In genomic region chr2:63702333-63703096, GRCm38 (mm10) we compare ENCODE assay signal across 9 mouse cellular contexts.
A peak's percentile ranks its signal among the peaks of the same experiment; 100 is the strongest.
DNase-seq lines count a peak whose midpoint lies in the region; ATAC-seq and TF ChIP-seq lines count a peak whose summit lies in the region.
"Had no signal": no experiment of that assay in that cellular context is flagged by ENCODE, and none has a peak within 500 bp of the region (broad histone marks: within the 10 kb centered on the region; RNA-seq: fewer than 3 reads in every experiment).

No protein-coding gene starts in this region.

- no peak for TF ChIP-seq CTCF in testis, adult 2 months (IDR thresholded peaks at IDR 0.05; ENCODE audit: control insufficient read depth, insufficient read depth, insufficient replicate concordance, low read depth, low read length)

- peak; percentile 53 for DNase-seq in adrenal gland, adult 2 months
- peak; percentile 87 for DNase-seq in embryo, embryonic 10.5 days (ENCODE audit: low spot score)
- DNase-seq in heart, adult 9 months (ENCODE audit: low spot score in 2 of 2): peak; percentile 3 to 7
- peak; percentile 41 to 54 for DNase-seq in kidney, adult 8-10 months
- DNase-seq in spleen, adult 12 weeks (ENCODE audit: low spot score): no peak

- no peaks in the 10 kb centered on the region for H3K36me3 ChIP-seq in limb, embryonic 13.5 days
- no peaks in the 10 kb centered on the region for H3K36me3 ChIP-seq in midbrain, embryonic 15.5 days (replicated peaks)
- no peaks in the 10 kb centered on the region for H3K36me3 ChIP-seq in testis, adult 2 months (ENCODE audit: control insufficient read depth, insufficient read depth, low read length)

- peaks cover 11% of the 10 kb centered on the region; the same call in 1 of the 2 replicates for H3K27me3 ChIP-seq in limb, embryonic 13.5 days
- H3K27me3 ChIP-seq in midbrain, embryonic 15.5 days (replicated peaks): no peaks in the 10 kb centered on the region
- H3K27me3 ChIP-seq in testis, adult 2 months (ENCODE audit: control insufficient read depth, insufficient read depth, low read length): no peaks in the 10 kb centered on the region

- H3K4me2 ChIP-seq in limb, embryonic 13.5 days (replicated peaks): peak overlapping the region; percentile 79
- H3K4me2 ChIP-seq in midbrain, embryonic 15.5 days: peak overlapping the region; percentile 69

- H3K9ac ChIP-seq in limb, embryonic 13.5 days: peak overlapping the region; percentile 62
- H3K9ac ChIP-seq in midbrain, embryonic 15.5 days: peak overlapping the region; percentile 51

- ATAC-seq in limb, embryonic 13.5 days (ENCODE audit: low FRiP score, low read depth): peak; percentile 88
- peak; percentile 95 for ATAC-seq in midbrain, embryonic 15.5 days (replicated peaks)

- no peak overlapping the region for H3K27ac ChIP-seq in limb, embryonic 13.5 days
- peak overlapping the region; percentile 59 for H3K27ac ChIP-seq in midbrain, embryonic 15.5 days
- H3K27ac ChIP-seq in testis, adult 2 months (ENCODE audit: control insufficient read depth, insufficient read depth, low read depth, low read length): no peak overlapping the region

- H3K4me1 ChIP-seq in limb, embryonic 13.5 days: peaks cover 16% of the 10 kb centered on the region
- peaks cover 14% of the 10 kb centered on the region for H3K4me1 ChIP-seq in midbrain, embryonic 15.5 days
- H3K4me1 ChIP-seq in testis, adult 2 months (ENCODE audit: control insufficient read depth, insufficient read depth, low read length): peaks cover 2% of the 10 kb centered on the region; the same call in 1 of the 2 replicates

- H3K4me3 ChIP-seq in limb, embryonic 13.5 days: peak overlapping the region; percentile 44
- H3K4me3 ChIP-seq in midbrain, embryonic 15.5 days: peak overlapping the region; percentile 38
- H3K4me3 ChIP-seq in testis, adult 2 months (ENCODE audit: control insufficient read depth, low read depth, low read length): peak overlapping the region; percentile 14; the same call in 1 of the 2 replicates
- H3K4me3 ChIP-seq: erythroblast, embryonic 14.5 days had no signal

- under 1% methylated on average over 22 of the region's 22 CpGs for WGBS in limb, embryonic 13.5 days
- under 1% methylated on average over 22 of the region's 22 CpGs for WGBS in midbrain, embryonic 15.5 days

- H3K9me3 ChIP-seq in limb, embryonic 13.5 days: no peaks in the 10 kb centered on the region
- no peaks in the 10 kb centered on the region for H3K9me3 ChIP-seq in midbrain, embryonic 15.5 days

- TF ChIP-seq POLR2A in testis, adult 2 months (IDR thresholded peaks at IDR 0.05; ENCODE audit: control insufficient read depth, low read depth, low read length): no peak
